Mouse (Mus musculus) testis, adult 2 months (tissue): ENCODE results near the gene Ggt6.

Source experiments
- CTCF ChIP-seq: fragments of 200-500 bp; IDR thresholded peaks from 2 replicates; pipeline ENCODE4 v1.5.1; 2012; ENCODE audit warnings: low read depth, mild to moderate bottlenecking, inconsistent platforms, low read length, moderate library complexity; ENCODE audit not compliant: control insufficient read depth, insufficient read depth, insufficient replicate concordance
- POLR2A ChIP-seq: fragments of 200-500 bp; IDR thresholded peaks from 2 replicates; pipeline ENCODE4 v1.6.1; 2012; ENCODE audit warnings: low read depth, mild to moderate bottlenecking, inconsistent platforms, low read length, moderate library complexity; ENCODE audit not compliant: control insufficient read depth

DNA sequence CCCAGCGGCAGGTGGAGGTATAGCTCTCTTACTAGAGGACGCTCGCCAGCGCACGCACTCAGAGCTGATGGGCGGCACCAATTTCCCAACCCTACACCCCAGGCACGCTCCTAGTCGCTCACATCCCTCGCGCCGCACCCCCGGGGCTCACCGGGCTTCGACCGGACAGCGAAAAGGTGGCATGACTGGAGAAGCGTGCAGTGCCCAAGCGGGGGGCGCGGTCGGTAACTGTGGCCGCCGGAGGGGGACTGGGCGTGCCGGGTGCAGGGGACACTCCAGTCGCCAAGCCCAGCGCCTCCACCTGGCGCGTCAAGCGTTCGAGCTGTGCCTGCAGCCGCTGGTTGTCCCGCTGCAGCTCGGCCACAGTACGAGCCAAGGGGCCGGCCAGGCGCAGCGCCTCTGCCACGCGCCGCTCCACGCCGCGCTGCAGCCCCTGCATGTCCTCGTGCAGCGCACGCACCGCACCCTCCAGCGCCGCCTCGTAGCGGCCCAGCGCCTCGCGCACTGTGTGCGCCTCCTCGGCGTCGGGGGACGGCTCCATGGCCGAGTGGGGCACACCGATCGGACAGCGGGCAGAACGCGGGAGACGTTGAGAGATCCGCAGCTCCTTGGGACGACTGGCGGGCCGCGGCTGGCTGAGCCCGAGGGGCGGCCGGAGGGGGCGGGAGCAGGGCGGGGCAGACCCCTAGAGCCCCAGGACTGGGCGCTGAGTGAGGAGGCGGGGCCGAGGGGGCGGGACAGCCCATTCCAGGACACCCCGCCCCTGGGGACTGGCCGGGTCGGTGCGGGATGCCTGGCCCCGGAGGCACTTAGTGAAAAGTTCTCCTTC lies 24.0 kb upstream of the Ggt6 start, which contains the start of gene Smtnl2:
- no peak for TF ChIP-seq CTCF
- peak; percentile 52; the same call in 1 of the 2 replicates for TF ChIP-seq POLR2A
